Comparison of ENCODE assay signal across 10 mouse cellular contexts in the genomic region with DNA sequence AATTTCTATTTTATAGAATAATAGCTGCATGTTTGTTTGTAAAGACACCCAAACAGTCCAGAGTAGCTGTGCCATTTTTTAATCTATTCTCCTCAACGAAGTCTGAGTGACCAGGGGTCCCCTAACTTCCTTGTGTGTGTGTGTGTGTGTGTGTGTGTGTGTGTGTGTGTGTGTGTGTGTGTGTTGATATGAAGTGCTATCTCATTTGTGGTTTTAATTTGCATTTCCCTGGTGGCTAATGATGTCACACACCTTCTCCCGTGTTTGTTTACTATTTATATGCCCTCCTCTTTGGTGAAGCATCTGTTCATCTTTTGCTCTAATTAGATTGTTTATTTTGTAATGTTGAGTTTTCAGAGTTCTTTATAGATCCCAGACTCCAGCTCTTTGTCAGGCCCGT.
A peak's percentile ranks its signal among the peaks of the same experiment; 100 is the strongest.
DNase-seq lines count a peak whose midpoint lies in the region; ATAC-seq and TF ChIP-seq lines count a peak whose summit lies in the region.
"Had no signal": no experiment of that assay in that cellular context is flagged by ENCODE, and none has a peak within 500 bp of the region (broad histone marks: within the 10 kb centered on the region; RNA-seq: fewer than 3 reads in every experiment).

No protein-coding gene starts in this region.

- no peaks in the 10 kb centered on the region for H3K36me3 ChIP-seq in heart, embryonic 15.5 days
- no peaks in the 10 kb centered on the region for H3K36me3 ChIP-seq in stomach, embryonic 15.5 days
- no peaks in the 10 kb centered on the region for H3K36me3 ChIP-seq in stomach, postnatal 0 days (ENCODE audit: control insufficient read depth, insufficient read depth, low read length)
- no peaks in the 10 kb centered on the region for H3K36me3 ChIP-seq in liver, embryonic 14.5 days (replicated peaks; ENCODE audit: control insufficient read depth, insufficient read depth, low read depth)

- H3K27ac ChIP-seq in heart, embryonic 15.5 days = peak overlapping the region; percentile 73
- H3K27ac ChIP-seq in stomach, embryonic 15.5 days = 0 out of 2 replicates have a peak overlapping the region, but pooled peaks have one; percentile 26
- no peak overlapping the region for H3K27ac ChIP-seq in stomach, postnatal 0 days (replicated peaks)
- peak overlapping the region; percentile 44; the same call in 1 of the 2 replicates for H3K27ac ChIP-seq in liver, embryonic 14.5 days
- H3K27ac ChIP-seq: hindbrain, embryonic 14.5 days; layer of hippocampus, adult 2 months had no signal

- no peak overlapping the region for H3K4me2 ChIP-seq in heart, embryonic 15.5 days
- H3K4me2 ChIP-seq in stomach, embryonic 15.5 days = no peak overlapping the region
- no peak overlapping the region for H3K4me2 ChIP-seq in stomach, postnatal 0 days (replicated peaks; ENCODE audit: low read depth)
- H3K4me2 ChIP-seq in liver, embryonic 14.5 days (ENCODE audit: low read depth) = peak overlapping the region; percentile 55
- H3K4me2 ChIP-seq: hindbrain, embryonic 14.5 days; midbrain, embryonic 11.5 days had no signal

- DNase-seq in heart, postnatal 4 days = no peak
- DNase-seq in stomach, postnatal 0 days (ENCODE audit: low spot score) = no peak
- no peak for DNase-seq in liver, embryonic 14.5 days (ENCODE audit: low read depth in 3 of 3, low spot score in 3 of 3)
- DNase-seq in left cerebral cortex, adult 11 months (ENCODE audit: low spot score) = no peak
- no peak for DNase-seq in left cerebral cortex, postnatal 14 days (ENCODE audit: low spot score in 2 of 2)

- TF ChIP-seq CTCF in stomach, postnatal 0 days (IDR thresholded peaks at IDR 0.05; ENCODE audit: low read depth) = no peak
- TF ChIP-seq CTCF in liver, embryonic 14.5 days (IDR thresholded peaks at IDR 0.05; ENCODE audit: low read depth) = no peak

- H3K9ac ChIP-seq in heart, embryonic 15.5 days = no peak overlapping the region
- H3K9ac ChIP-seq in stomach, embryonic 15.5 days = no peak overlapping the region
- no peak overlapping the region for H3K9ac ChIP-seq in stomach, postnatal 0 days (ENCODE audit: low read length)
- H3K9ac ChIP-seq in liver, embryonic 14.5 days (replicated peaks) = peak overlapping the region; percentile 31
- H3K9ac ChIP-seq: hindbrain, embryonic 14.5 days had no signal

- TF ChIP-seq EP300 in stomach, postnatal 0 days (optimal IDR thresholded peaks at IDR 0.05) = no peak
- TF ChIP-seq EP300 in liver, embryonic 14.5 days (IDR thresholded peaks at IDR 0.05; ENCODE audit: low read depth) = no peak

- peaks cover 73% of the 10 kb centered on the region for H3K4me1 ChIP-seq in heart, embryonic 15.5 days (replicated peaks)
- H3K4me1 ChIP-seq in stomach, embryonic 15.5 days = peaks cover 29% of the 10 kb centered on the region; the same call in 1 of the 2 replicates
- no peaks in the 10 kb centered on the region for H3K4me1 ChIP-seq in stomach, postnatal 0 days (replicated peaks; ENCODE audit: control insufficient read depth, insufficient read depth)
- H3K4me1 ChIP-seq in liver, embryonic 14.5 days (replicated peaks; ENCODE audit: control insufficient read depth in 2 of 2, insufficient read depth in 2 of 2, low read length in 1 of 2) = peaks cover 8 to 19% of the 10 kb centered on the region in 2 experiments

- H3K9me3 ChIP-seq in heart, embryonic 15.5 days (replicated peaks) = no peaks in the 10 kb centered on the region
- H3K9me3 ChIP-seq in stomach, embryonic 15.5 days = no peaks in the 10 kb centered on the region
- no peaks in the 10 kb centered on the region for H3K9me3 ChIP-seq in stomach, postnatal 0 days (ENCODE audit: control insufficient read depth, low read length)
- H3K9me3 ChIP-seq in liver, embryonic 14.5 days (ENCODE audit: control insufficient read depth, low read length) = no peaks in the 10 kb centered on the region

- no peak overlapping the region for H3K4me3 ChIP-seq in heart, embryonic 15.5 days
- H3K4me3 ChIP-seq in stomach, embryonic 15.5 days (replicated peaks) = no peak overlapping the region
- H3K4me3 ChIP-seq in stomach, postnatal 0 days (ENCODE audit: low read depth, low read length) = no peak overlapping the region
- peak overlapping the region in 1 of 2 experiments; percentile 25; a peak in 2 of 4 replicates for H3K4me3 ChIP-seq in liver, embryonic 14.5 days (ENCODE audit: insufficient read depth in 1 of 2, low read depth in 2 of 2, low read length in 2 of 2)
- H3K4me3 ChIP-seq: layer of hippocampus, adult 2 months had no signal

- intact Hi-C loops in left cerebral cortex, postnatal 14 days (cut with DNase I) = no loop called here

- ATAC-seq in heart, embryonic 15.5 days (replicated peaks; ENCODE audit: insufficient number of reproducible peaks, insufficient read depth, low FRiP score, low read depth) = no peak
- no peak for ATAC-seq in stomach, embryonic 15.5 days (ENCODE audit: insufficient read depth, low FRiP score, low read depth)
- no peak for ATAC-seq in stomach, postnatal 0 days (ENCODE audit: low FRiP score, low TSS enrichment)
- peak; percentile 41; the same call in 1 of the 2 replicates for ATAC-seq in liver, embryonic 14.5 days (ENCODE audit: insufficient read depth)

- 21% methylated on average over 3 of the region's 3 CpGs for WGBS in heart, embryonic 15.5 days
- 7% methylated on average over 3 of the region's 3 CpGs for WGBS in stomach, embryonic 15.5 days
- WGBS in stomach, postnatal 0 days = 11% methylated on average over 3 of the region's 3 CpGs
- 4% methylated on average over 3 of the region's 3 CpGs for WGBS in liver, embryonic 14.5 days (ENCODE audit: insufficient replicate concordance)

- no peaks in the 10 kb centered on the region for H3K27me3 ChIP-seq in heart, embryonic 15.5 days
- no peaks in the 10 kb centered on the region for H3K27me3 ChIP-seq in stomach, embryonic 15.5 days (replicated peaks)
- H3K27me3 ChIP-seq in stomach, postnatal 0 days (ENCODE audit: control insufficient read depth, insufficient read depth, low read length) = no peaks in the 10 kb centered on the region
- H3K27me3 ChIP-seq in liver, embryonic 14.5 days (ENCODE audit: control insufficient read depth, insufficient read depth, low read length) = no peaks in the 10 kb centered on the region
